Comparison of ENCODE assay signal across 8 mouse cellular contexts in the genomic region with DNA sequence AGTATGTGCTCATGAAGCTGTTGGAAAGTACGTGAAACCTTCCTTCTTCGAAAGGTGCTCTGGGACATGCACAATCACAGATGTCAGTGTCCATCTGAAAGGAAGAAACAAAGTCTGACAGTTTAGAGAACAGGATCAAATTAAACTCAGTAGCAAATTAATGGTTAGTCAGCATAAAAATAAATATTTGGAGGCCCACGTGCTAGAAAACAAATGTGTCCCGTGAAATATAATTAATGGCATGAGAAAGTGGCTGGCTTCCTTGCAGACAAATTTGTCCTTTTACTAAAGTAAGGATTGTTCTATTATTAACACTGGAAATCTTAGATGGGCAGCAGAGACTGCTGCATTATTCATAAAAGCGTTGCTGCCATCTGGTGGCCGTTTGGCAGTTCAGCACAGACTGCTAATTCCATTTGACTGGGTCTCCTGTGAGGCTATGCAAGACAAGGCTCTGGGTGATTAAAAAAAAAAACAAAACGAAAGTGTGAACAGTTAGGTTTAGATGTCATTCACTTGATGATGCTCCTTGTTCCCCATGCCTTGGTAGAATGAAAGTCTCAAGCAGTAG.
DNase-seq lines count a peak whose midpoint lies in the region; ATAC-seq and TF ChIP-seq lines count a peak whose summit lies in the region.

No protein-coding gene starts in this region.

- WGBS in hindbrain, postnatal 0 days = 22% methylated on average over 7 of the region's 7 CpGs

- no peak overlapping the region for H3K4me2 ChIP-seq in hindbrain, postnatal 0 days (ENCODE audit: low read depth, low read length)

- DNase-seq in R1 (ENCODE audit: low read depth, low spot score) = peak; percentile 66
- peak; percentile 88 to 90 for DNase-seq in cerebellum, postnatal 10 days
- peak; percentile 78 to 88 for DNase-seq in frontal cortex, postnatal 36 days (ENCODE audit: low spot score in 2 of 2)
- DNase-seq in hindbrain, postnatal 0 days (ENCODE audit: low spot score) = peak; percentile 94
- DNase-seq in layer of hippocampus, postnatal 36 days = peak; percentile 69 to 72
- DNase-seq in right cerebral cortex, postnatal 14 days = peak; percentile 87
- peak; percentile 77 for DNase-seq in urinary bladder, postnatal 14 days (ENCODE audit: low spot score)

- ATAC-seq in hindbrain, postnatal 0 days = peak; percentile 87
- peak; percentile 96 for ATAC-seq in megakaryocyte progenitor cell, adult 5-6 weeks (replicated peaks; ENCODE audit: poor library complexity)

- no peaks in the 10 kb centered on the region for H3K9me3 ChIP-seq in hindbrain, postnatal 0 days (ENCODE audit: low read length)

- H3K9ac ChIP-seq in hindbrain, postnatal 0 days (replicated peaks; ENCODE audit: low read length) = no peak overlapping the region

- H3K4me1 ChIP-seq in hindbrain, postnatal 0 days (ENCODE audit: insufficient read depth, low read length) = no peaks in the 10 kb centered on the region

- no peaks in the 10 kb centered on the region for H3K36me3 ChIP-seq in hindbrain, postnatal 0 days (ENCODE audit: insufficient read depth, low read length)

- H3K27ac ChIP-seq in hindbrain, postnatal 0 days = no peak overlapping the region

- no peak overlapping the region for H3K4me3 ChIP-seq in hindbrain, postnatal 0 days (ENCODE audit: low read length)

- H3K27me3 ChIP-seq in hindbrain, postnatal 0 days (ENCODE audit: insufficient read depth, low read length) = no peaks in the 10 kb centered on the region

- TF ChIP-seq CTCF in hindbrain, postnatal 0 days (IDR thresholded peaks at IDR 0.05; ENCODE audit: low read depth) = peak; percentile 86
